Mouse (Mus musculus) mouse trophoblast stem cell (cell line): Measurements from ENCODE around the gene Krt87.

Source experiments
- in situ Hi-C, 2 experiments: fragments of 300-500 bp; cut with MseI, MboI; formaldehyde crosslinking; loops; 2 replicates in 1 of 2; 3 replicates in 1 of 2; pipeline ENCODE4 v1.15.1; 2025

The Krt87 gene

GRCm38 (mm10) chr15:101420903-101421302 is 17.7 kb downstream of the Krt87 start:
- in situ Hi-C loops: no loop called here

DNA sequence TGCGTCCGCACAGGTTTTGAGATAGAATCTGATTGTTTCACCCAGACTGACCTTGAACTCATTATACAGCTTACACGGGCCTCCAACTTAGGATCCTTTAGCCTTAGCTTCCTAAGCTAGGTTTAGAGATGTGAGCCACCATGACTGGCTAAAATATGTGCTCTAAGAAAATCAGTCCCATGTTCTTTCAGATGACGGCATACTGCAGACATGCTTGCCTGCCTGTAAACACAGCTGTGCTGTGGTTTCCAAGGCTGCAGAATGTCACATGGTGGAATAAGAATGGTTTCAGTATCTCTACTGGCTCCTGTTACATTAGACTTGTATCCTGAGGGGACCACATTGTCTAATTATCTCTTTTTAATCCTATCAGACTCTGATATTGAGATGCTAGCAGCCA is 19.7 kb downstream of the Krt87 start:
- in situ Hi-C loops: no loop called here

DNA sequence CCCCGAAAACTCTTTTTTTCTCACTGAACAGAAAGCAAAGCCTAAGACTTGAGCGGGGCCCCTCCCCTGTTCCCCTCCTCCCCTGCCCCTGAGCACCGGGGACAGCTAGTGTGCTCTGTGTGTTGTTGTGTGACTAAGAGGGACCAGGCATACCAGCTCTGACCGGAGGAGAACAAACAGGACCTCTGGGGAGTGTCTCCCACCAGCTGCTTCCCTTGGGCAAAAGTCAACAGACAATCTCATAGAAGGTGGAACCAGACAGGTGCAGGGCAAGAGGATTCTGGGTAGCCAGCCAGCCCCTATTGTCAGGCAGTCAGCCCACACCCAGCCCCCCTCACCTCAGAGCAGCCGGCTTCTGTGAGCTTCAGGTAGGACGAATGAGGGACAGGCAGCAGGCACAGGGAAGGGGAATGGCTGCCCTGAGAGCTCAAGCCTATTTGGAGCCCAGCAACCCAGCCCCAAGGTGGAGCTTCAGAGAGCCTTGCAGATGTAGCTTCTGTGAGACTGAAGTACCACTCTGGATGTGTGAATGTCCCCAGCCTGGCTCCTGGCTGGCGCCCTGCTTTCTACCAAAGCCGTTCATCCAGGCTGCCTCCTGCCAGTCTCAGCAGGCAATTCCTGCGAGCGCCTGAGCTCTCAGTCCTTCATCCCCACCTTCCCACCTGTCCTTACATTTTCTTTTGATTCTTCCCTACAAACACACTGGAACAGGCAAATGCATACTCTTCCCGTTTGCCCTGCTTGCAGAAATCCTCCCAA is 23.6 kb downstream of the Krt87 start:
- in situ Hi-C loops: no loop called here

DNA sequence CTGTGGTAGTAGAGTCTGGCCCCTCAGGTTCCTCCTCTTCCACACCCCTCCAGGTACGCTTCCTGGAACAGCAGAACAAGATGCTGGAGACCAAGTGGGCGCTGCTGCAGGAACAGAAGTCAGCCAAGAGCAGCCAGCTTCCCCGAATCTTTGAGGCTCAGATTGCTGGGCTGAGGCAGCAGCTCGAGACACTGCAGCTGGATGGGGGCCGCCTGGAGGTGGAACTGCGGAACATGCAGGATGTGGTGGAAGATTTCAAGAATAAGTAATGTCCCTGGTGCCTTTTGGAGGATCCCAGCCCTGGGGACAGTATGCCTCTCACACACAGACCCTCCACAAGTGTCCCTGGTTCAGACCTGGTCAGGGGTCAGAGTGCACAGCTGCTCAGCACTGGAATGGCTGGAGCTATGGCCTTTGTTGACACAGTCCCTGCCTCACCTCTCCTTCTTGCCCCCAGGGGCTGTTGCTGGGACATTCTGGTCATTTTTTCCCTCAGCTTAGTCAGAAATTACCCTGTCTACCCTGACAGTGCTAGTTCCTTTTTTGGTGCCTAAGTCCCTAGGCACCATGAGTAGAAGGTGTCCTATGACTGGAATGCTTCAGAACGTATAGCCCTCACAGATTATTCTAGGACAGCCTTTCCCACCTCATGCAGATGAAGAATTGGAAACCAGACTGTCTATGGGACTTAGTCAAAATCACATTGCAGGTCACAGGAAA is 24.5 kb downstream of the Krt87 start:
- in situ Hi-C loops: no loop called here

- in situ Hi-C loops: no loop called here
Observed at GRCm38 (mm10) chr15:101412188-101412587, 26.4 kb downstream of the Krt87 start.

DNA sequence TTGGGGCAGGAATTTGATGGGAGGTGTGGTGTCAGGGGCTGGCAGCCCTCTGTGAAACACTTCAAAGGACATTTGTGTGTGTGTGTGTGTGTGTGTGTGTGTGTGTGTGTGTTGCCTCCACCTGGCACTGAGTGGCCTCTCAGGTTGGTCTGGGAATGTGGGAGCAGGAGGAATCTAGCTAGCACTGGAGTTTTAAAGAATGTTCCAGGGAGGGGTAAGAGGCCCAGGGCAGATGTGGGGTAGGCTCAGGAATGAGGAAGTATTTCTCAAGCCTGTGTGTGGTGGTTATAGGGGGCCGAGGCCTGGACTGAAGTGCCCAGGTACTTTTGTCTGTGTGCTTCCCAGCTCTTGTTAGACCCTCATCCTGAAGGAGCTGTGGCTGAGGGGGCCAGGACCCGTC is 27.8 kb downstream of the Krt87 start, which contains the start of gene Krt7:
TSS of gene Krt7 (plus strand) at position 269 of the 400 bp plus-strand sequence.
- in situ Hi-C loops: no loop called here

DNA sequence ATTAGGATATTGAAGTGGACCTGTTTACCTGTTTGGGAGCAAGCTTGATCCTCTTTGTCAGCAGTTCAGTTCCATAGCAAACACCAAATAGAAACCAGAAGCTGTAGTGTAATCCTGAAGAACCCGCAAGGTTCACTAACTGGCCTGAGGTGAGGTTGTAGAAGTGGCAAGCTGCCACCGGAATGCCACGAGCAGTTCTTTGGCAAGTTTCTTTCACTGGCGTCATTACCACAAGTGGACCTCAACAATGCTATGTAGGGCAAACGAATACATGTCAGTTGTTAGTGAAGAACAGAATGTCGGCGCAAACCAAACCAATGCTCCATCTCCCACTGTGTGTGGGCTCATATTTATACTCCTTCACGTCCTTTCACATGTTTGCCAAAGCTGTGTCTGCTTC is 40.3 kb downstream of the Krt87 start:
- in situ Hi-C loops: no loop called here

- in situ Hi-C loops: no loop called here
Observed at GRCm38 (mm10) chr15:101397683-101398082, 40.9 kb downstream of the Krt87 start.

- in situ Hi-C loops: no loop called here
Observed at GRCm38 (mm10) chr15:101396921-101397320, 41.7 kb downstream of the Krt87 start.

DNA sequence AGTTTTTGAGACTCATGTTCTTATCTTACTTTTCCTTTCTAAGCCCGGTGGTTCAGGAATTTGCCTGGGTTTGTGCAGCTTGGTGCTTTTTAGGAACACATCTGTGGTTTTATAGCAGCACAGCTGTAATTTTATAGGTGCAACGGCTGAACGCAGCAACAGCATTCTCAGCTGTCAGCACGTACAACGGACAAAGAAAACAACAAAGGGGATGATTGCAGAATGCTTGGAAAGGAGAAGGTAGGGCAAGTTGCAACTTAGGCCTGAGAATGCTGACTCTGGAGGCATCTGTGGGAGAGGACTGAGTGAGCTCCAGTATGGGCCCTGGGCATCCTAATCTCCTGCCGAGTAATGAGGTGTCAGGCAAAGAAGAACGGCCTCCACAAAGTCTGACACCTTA is 42.1 kb downstream of the Krt87 start:
- in situ Hi-C loops: no loop called here

GRCm38 (mm10) chr15:101394908-101395307 is 43.7 kb downstream of the Krt87 start:
- in situ Hi-C loops: no loop called here

GRCm38 (mm10) chr15:101392251-101392650 is 46.4 kb downstream of the Krt87 start:
- in situ Hi-C loops: no loop called here

- in situ Hi-C loops: no loop called here
Observed at GRCm38 (mm10) chr15:101390203-101390602, 48.4 kb downstream of the Krt87 start.

DNA sequence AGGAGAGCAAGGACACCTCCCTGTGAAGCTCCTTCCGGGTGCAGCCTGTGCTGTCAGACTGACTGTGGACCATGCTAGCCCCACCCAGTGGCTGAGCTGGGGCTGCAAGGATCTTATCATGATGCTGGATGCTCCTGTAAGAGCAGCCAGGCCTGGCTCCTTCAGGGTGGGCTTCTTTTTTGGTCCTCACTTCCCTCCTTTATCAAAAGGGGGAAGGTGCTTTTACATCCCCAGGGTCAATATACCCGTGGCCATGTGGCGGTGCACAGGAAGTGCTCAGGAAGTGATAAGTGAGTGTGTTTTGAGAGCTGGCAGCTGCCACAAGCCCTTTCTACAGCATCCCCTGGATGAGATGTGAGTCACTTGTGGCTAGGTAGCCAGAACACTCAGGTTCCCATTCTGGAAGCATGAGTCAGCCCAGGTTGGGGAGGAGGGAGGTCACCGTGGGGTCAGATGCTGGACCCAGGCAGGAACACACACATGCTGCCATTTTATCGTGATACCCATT is 50.5 kb downstream of the Krt87 start:
- in situ Hi-C loops: no loop called here

DNA sequence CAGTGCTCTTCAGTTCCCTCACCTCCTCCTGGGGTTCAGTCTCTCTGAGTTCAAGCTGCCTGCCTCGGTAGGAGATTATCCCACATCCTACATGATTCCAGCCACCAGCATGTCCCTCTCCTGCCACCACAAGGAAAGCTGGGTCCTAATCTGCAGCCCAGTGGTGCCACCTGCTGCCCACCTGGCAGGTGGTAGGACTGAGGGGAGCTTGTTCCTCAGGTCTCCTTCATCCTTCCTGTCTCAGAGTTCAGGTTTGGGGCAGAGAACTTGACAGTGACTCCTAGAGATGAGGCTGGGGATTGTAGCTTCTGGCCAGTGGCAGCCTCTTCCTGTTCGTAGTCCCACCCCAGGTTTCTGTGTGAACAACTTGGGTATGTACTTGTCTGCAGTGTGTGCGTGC is 51.4 kb downstream of the Krt87 start:
- in situ Hi-C loops: no loop called here

DNA sequence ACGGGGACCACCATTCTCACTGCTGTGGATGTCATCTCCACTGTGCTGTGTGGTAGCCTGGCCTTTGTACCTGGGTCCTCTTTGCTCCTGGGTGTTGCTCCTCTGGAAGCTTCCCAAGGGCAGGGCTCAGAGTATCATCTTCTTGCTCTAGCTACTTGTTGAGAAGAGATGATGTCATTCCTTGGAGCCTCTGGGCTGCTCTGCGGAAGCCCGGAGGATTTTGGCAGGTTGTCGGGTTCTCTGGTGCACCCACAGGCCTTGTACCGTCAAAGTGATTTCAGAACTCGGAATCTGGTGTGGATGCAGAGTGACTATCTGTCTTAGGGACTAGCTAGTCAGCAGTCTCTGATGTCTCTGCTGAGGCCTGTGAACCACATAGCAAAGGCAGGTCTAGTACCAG is 53.5 kb downstream of the Krt87 start:
- in situ Hi-C loops: no loop called here

DNA sequence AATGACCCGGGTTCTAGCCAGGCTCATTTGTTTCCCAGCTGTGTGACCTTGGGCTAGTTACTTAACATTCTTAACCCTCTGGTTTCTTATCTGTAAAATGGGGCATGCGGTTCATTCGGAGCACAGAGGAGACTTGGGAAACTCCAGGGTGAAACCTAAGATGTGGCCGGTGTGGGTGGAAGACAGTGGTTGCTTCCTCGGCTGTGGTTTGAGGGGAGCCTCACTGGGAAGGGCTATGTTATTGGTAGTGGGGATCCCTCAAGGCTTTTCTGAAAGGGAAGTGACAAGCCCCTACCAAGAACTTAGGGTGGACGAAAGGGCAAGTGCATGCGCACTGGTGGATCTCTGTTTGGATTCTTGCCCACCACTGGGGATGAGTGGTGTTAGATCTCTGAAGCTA is 54.0 kb downstream of the Krt87 start:
- in situ Hi-C loops: no loop called here

- in situ Hi-C loops: no loop called here
Observed at GRCm38 (mm10) chr15:101382811-101383210, 55.8 kb downstream of the Krt87 start.

DNA sequence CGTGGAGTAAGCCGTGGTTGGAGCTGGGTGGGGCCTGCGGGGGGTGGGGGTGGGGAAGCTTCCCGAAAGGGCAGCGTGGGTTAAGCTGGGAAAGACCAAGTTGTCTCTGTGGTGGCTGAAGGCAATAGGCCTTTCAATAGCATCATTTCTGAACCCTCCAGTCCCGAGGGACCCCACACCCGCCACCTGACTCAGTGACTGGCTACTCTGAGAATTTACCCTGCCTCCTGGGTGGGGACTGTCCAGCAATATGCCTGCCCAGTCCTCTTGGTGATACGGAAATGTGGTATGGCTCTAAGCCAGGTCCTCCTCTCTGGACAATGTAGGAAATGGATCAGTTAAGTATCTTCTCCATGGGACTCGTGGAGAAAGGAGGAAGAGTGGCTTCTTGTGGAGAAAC is 56.8 kb downstream of the Krt87 start:
- in situ Hi-C loops: no loop called here
